Mouse (Mus musculus) heart, adult 18-20 months (tissue): Measurements from ENCODE around the gene Sbds. TPM values are rescaled to one million over a fixed set of nuclear protein-coding genes. Genes with fewer than 3 reads are reported as not detected.
A peak's percentile ranks its signal among the peaks of the same experiment; 100 is the strongest.

ENCODE experiments used
- DNase-seq, 2 experiments: peaks; one replicate each; pipeline ENCODE4 v3.0.0; 2021 to 2022; ENCODE audit warnings: mixed read lengths in 1 of 2
- total RNA-seq, 2 experiments: library from RNA; stranded (reverse); gene quantifications; 2 replicates each; pipeline ENCODE4 v1.2.3; 2021

The Sbds gene
- total RNA-seq, 2 experiments from 2014 or later, result 52.0 to 55.9 TPM

- DNase-seq, result peak; percentile 98
Measured at GRCm38 (mm10) chr5:130256678-130257271, 1.4 kb upstream of the Sbds start.

GRCm38 (mm10) chr5:130255799-130256525 lies 632 bp upstream of the Sbds start:
- peak in 1 of 2 experiments; percentile 8 for DNase-seq

- peak; percentile 59 for DNase-seq
Measured at GRCm38 (mm10) chr5:130254164-130255016, 940 bp downstream of the Sbds start.

GRCm38 (mm10) chr5:130247823-130248222 lies 7.5 kb downstream of the Sbds start:
- peak in 1 of 2 experiments; percentile 7 for DNase-seq

GRCm38 (mm10) chr5:130241426-130241825 lies 13.9 kb downstream of the Sbds start:
- no peak for DNase-seq

GRCm38 (mm10) chr5:130239856-130240255 lies 15.5 kb downstream of the Sbds start:
- no peak for DNase-seq

- DNase-seq, result no peak
Measured at GRCm38 (mm10) chr5:130239236-130239635, 16.1 kb downstream of the Sbds start.

- DNase-seq, result no peak
Measured at GRCm38 (mm10) chr5:130236302-130236701, 19.0 kb downstream of the Sbds start.

GRCm38 (mm10) chr5:130228120-130228519 lies 27.2 kb downstream of the Sbds start:
- DNase-seq, result no peak

GRCm38 (mm10) chr5:130226790-130227189 lies 28.5 kb downstream of the Sbds start:
- DNase-seq, result no peak

GRCm38 (mm10) chr5:130222146-130223004 lies 33.0 kb downstream of the Sbds start:
- DNase-seq, result peak; percentile 96 to 99

- DNase-seq, result no peak
Measured at GRCm38 (mm10) chr5:130221760-130222145, 33.6 kb downstream of the Sbds start.

- no peak for DNase-seq
Measured at GRCm38 (mm10) chr5:130221316-130221715, 34.0 kb downstream of the Sbds start.

- DNase-seq, result no peak
Measured at GRCm38 (mm10) chr5:130218336-130218735, 37.0 kb downstream of the Sbds start.

GRCm38 (mm10) chr5:130217406-130217805 lies 37.9 kb downstream of the Sbds start:
- DNase-seq, result no peak

- DNase-seq, result no peak
Measured at GRCm38 (mm10) chr5:130216781-130217180, 38.5 kb downstream of the Sbds start, which contains the start of gene Tmem248. Gene Tmem248, plus strand, starts transcription at chr5:130217081.

GRCm38 (mm10) chr5:130212956-130213355 lies 42.4 kb downstream of the Sbds start:
- no peak for DNase-seq

- no peak for DNase-seq
Measured at GRCm38 (mm10) chr5:130207299-130207698, 48.0 kb downstream of the Sbds start.

- no peak for DNase-seq
Measured at GRCm38 (mm10) chr5:130205441-130206023, 49.8 kb downstream of the Sbds start.

GRCm38 (mm10) chr5:130204560-130204959 lies 50.8 kb downstream of the Sbds start:
- DNase-seq, result no peak

GRCm38 (mm10) chr5:130203948-130204347 lies 51.4 kb downstream of the Sbds start:
- DNase-seq, result no peak
